Mouse (Mus musculus): ENCODE measurements around the gene Rnf111.
"Not testable (repeated sequence)": the region's sequence is repeated elsewhere in the genome, so short reads cannot be mapped to it uniquely, and the experiment has no call there.

Gene Rnf111

DNA sequence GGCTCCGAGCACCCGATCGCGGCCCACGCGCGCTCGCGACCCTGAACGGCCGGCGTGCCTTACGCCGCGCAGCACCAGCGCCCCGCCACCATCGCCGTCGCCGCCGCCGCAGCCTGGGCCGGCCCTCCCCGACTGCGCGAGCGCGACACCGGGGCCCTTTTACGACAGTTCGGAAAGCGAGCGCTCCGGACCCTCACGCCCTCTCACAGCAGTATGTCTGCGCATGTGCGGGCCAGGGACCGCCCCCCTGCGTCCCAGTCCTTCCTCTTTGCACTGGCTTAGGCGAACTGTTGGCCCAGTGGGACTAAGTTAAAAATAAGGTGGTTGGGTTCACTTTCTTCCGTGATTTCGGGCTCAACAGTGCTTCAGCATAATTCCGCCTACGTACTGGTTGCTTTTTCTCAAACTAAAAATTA is at the start of gene Rnf111:
TSS of gene Rnf111 (minus strand) at position 100 of the 416 bp plus-strand sequence.
- DNase-seq (ENCODE audit: low read depth, low spot score): peak; percentile 92

DNA sequence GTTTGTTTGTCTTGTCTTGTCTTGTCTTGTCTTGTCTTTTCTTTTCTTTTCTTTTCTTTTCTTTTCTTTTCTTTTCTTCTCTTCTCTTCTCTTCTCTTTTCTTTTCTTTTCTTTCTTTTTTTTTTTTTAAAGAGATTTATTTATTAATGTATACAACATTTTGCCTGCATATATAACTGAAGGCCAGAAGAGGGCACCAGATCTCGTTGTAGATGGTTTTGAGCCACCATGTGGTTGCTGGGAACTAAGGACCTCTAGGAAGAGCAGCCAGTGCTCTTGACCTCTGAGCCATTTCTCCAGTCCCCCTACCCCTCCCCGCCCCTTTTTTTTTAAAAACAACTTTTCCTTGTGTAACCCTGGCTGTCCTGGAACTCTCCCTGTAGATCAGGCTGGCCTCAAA is 48.7 kb upstream of the Rnf111 start:
- not testable (repeated sequence) for DNase-seq (ENCODE audit: low read depth, low spot score)

- DNase-seq (ENCODE audit: low read depth, low spot score): no peak
Measured at GRCm38 (mm10) chr9:70551524-70551923, 48.0 kb upstream of the Rnf111 start.

DNA sequence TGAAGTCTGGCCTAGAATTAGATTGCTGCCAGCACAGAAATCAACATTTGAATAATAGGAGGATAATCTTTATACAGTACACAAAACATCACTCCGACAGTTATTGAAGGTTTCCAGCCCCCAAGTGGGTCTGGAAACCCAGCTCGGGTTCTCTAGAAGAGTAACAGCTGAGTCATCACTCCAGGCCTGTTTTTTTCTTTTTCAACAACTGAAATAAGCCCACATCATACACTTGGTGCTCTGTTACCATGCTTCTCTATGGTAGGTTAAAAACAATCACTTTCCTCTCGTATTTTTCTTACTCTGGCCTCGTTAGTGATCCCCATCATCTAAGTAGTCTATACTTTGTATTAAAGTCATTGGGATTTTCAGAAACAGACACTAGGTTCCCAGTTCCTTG is 44.8 kb upstream of the Rnf111 start:
- no peak for DNase-seq (ENCODE audit: low read depth, low spot score)

GRCm38 (mm10) chr9:70546576-70546975 is 43.1 kb upstream of the Rnf111 start:
- DNase-seq (ENCODE audit: low read depth, low spot score): not testable (repeated sequence)

DNA sequence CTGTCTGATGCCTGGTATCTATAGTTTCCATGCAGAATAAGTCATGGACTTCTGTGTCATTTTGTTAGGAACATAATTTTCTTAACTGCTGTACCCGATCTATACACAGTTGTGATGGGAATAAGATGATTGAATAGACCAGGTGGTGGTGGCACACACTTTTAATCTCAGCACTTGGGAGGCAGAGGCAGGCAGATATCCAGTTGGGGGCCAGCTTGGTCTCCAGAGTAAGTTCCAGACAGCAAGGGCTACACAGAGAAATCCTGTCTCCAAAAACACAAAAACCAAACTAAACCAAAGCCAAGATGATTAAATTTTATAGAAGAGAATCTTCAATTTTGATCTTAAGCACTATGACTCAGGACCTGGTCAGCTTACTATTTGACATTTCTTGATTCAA is 41.3 kb upstream of the Rnf111 start:
- DNase-seq (ENCODE audit: low read depth, low spot score): no peak

- peak; percentile 1 for DNase-seq (ENCODE audit: low read depth, low spot score)
Measured at GRCm38 (mm10) chr9:70543985-70544384, 40.5 kb upstream of the Rnf111 start.

DNA sequence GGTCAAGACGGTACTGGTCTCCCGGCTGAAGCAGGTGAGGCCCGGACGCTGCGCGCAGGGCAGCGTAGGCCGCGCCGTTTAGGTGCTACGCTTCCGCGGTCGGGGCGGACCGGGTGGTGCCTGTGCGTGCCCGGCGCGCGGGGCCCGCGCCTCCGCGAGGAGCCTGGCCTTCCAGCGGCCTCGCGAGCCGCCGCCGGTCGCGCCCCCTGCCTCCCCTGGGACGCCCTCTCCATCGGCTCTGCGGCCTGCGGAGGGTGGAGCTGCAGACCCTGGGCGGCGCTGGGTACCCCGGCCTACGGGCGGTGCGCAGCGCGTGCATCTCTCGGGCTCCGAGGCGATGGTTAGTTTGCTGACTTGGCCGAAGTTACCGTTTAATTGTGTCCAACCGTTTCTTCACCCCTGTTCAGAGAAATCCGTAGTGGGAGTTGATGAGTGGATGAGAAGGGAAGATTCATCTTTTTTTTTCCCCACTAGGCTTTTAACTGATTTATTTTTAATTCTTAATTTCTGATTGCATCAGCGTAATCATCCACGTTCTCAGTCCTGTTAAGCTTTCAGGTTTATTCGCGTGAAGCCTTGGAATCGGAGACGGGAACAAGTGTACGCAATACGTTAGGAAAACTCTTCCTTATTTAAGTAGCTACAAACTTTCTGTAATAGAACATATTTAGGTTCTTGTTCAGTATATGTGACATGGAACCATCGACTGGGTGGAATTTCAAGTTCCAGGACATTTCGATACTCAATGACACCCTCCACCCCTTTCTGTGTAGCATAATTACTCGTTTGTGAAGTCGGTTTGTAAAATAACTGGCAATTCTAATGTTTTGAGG is 39.7 kb upstream of the Rnf111 start:
- DNase-seq (ENCODE audit: low read depth, low spot score): peak; percentile 17

DNA sequence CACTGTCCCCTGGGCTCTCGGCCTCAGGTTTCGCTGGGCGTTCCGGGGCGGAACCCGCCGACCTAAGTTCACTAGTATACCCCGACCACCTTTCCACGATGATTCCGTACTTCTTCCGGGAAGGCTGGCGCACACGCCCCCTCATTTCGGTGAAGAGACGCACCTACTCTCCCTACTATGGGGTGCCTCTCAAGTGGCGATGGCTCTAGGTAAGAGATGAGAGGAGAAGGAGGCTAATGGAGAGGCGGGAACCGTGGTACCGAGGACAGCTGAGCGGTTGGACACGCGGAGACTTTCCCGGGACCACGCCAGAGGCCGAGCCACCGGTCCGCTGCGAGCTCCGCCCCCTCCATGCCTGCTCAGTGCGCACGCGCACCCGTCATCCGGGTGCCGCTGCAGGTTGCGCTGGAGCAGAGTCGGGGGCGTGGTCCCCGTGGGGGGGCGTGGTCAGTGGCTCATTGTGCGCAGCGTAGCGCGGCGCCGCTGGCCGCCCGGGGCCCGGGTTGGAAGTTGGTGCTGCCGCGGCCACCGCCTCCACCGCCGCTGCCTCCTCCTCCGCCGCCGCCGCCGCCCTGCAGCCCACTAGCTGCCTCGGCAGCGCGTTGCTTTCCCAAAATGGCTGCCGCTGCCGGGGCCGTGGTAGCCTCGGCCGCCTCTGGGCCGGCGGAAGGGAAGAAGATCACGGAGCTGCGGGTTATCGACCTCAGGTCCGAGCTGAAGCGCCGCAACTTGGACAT is 38.9 kb upstream of the Rnf111 start, which contains the start of gene Sltm:
TSS of gene Sltm (plus strand) at position 450 of the 737 bp plus-strand sequence.
- DNase-seq (ENCODE audit: low read depth, low spot score): peak; percentile 98

- no peak for DNase-seq (ENCODE audit: low read depth, low spot score)
Measured at GRCm38 (mm10) chr9:70541584-70541983, 38.1 kb upstream of the Rnf111 start.

DNA sequence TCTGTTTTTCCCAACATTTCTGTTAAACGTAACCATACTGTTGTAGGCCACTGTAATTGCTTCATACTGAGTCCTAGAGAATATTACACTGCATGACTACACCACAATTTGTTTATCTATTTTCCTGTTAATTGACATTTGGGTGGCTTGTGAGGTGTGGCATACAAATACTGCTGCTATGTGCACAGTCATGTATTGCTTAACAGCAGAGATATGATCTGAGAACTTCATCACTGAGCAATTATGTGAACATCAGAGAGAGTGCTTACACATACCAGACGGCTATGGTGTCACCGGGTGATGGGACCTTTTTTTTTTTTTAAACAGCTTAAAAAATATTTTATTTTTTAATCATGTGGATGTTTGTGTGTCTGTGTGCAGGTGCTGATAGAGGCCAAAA is 29.8 kb upstream of the Rnf111 start:
- DNase-seq (ENCODE audit: low read depth, low spot score): no peak

DNA sequence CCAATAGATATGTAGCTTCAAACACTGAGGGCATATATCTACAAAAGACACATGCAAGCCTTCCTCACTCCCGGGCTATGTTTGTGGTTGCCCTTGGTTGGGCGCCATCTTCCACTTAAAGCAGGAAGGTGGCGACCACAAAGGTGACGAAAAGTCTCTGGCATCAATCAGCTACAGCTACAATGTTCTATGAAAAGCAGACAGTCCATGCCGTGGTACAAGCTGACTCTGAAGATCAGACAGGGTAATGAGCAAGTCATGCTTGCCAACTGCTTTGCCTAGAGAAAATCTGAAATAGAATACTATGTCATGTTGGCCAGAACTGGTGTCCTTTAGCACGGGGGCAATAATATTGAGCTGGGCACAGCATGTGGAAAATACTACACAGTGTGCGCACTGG is 20.8 kb upstream of the Rnf111 start:
- DNase-seq (ENCODE audit: low read depth, low spot score): no peak

GRCm38 (mm10) chr9:70523813-70524212 is 20.3 kb upstream of the Rnf111 start:
- DNase-seq (ENCODE audit: low read depth, low spot score): no peak

GRCm38 (mm10) chr9:70520651-70521050 is 17.1 kb upstream of the Rnf111 start:
- no peak for DNase-seq (ENCODE audit: low read depth, low spot score)

DNA sequence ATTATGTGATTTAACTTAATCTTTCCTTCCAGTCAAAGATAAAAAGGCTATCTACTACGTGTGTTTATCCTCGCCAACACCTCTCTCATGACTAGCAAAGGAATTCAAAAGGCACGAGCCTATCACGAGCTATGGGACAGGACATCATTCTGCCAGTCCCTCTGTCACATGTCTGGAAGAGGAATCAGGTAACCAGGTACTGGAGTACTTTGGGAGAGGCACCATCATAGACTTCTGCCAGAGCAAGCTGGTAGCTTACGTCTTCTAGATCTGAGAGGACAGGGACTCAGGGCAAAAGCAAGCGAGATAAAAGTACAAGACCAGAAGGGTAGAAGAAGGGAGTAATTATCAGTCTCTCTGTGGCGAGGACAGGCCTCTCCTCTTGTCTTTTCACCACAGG is 8.2 kb upstream of the Rnf111 start:
- no peak for DNase-seq (ENCODE audit: low read depth, low spot score)

DNA sequence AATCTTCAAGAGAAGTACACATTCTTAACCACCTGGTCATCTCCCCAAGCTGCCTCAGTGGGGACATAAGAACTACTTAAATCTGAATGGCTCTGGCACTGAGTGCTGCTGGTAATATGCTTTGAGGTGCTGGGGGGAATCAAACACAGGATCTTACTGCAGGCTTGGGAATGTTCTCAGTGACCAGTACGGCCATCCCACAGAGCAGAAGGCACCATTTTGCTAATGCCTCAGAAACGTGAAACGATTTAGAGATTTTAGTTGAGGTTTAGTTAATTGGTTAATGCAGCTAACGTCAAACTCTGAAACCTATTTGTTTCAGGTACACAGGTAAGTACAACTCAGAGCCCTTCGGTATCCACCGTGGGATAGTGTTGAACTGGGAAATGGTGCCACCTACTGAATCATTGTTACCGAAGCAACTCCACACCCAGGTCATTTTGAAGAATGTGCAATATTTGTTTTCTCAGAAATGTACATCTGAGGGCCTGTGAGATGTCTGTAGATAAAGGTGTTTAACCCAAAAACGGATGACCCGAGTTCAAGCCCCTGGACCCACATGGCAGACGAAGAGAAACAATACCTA is 7.6 kb upstream of the Rnf111 start:
- DNase-seq (ENCODE audit: low read depth, low spot score): no peak

GRCm38 (mm10) chr9:70509906-70510525 is 6.5 kb upstream of the Rnf111 start:
- no peak for DNase-seq (ENCODE audit: low read depth, low spot score)

- DNase-seq (ENCODE audit: low read depth, low spot score): no peak
Measured at GRCm38 (mm10) chr9:70506787-70507186, 3.3 kb upstream of the Rnf111 start.

DNA sequence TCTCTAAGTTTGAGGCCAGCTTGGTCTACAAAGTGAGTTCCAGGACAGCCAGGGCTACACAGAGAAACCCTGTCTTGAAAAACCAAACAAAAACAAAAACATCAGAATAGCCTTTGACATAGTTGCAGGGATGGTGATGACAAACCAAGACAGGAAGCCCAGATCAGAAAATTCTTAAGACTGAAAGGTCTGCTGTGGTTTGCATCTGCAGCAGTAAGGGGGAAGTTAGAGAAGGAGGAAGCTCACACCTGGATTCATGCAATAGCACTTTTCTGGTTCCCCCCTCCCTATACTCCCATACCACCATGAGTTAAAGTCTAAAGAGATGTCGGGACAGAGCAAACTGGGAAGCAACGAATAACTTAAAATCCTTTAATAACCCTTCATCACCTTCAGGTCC is 2.7 kb upstream of the Rnf111 start:
- no peak for DNase-seq (ENCODE audit: low read depth, low spot score)

DNA sequence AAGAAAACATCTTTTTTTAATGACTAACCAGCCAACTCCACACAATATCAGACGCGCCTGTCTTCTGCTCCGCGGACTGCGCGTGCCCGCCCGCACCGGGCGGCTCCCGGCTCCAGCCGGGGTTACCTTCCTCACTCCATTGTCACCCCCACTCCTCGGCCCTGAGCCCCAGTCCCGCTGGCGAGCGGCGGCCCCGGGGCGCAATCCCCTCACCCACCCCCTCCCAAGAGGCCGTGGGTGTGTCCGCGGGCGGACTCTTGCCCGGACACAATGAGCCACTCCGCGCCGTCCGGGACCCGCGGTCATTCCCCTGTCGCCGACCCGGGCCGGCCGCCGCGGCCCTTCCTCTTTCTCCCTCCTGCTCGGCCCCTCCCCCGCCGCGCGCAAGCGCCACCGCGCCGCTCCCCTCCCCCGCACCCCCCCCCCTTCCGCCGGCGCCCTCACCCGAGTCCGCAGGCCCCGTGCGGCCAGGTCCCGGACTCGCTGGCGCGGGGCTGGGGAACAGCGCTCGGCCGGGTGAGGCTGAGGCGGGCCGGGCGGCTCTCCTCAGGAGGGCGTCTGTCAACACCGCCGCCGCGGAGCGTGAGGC is 416 bp downstream of the Rnf111 start:
- DNase-seq (ENCODE audit: low read depth, low spot score): peak; percentile 33

DNA sequence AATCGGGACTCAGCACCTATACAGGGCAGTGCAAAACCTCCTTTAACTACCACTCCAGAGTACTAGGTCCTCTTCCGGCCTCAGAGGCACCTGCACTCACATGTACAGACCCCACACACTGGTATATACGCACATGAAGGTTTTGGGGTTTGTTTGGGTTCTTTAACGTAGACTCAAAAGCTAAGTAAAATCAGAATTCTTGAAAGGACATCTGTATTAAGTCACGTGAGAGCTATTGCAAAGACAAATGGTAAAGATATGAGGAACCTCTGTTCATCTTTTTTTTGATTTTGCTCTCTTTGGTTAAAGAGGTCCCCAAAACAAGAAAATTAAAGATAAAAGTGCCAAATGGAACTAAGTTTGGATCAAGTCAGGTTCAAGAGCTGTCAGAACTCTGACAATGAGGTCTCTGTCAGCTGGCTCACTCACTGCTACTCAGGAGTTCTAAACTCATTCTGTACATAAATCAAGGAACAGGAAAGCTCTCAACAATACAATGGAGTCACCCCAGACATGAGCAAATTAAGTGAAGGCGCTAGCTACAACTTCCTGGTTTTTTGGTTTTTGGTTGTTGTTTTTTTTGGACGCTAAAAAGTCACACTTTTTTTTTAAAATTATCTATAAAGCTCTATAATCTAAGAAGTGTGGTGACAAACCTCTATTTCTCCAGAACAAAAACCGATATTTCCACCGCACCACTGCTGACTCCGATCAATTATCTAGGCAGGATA is 1.1 kb downstream of the Rnf111 start:
- no peak for DNase-seq (ENCODE audit: low read depth, low spot score)
